Mouse (Mus musculus) frontal cortex, postnatal 14 days (tissue): ENCODE measurements around the gene Gja4.

Source experiments
- DNase-seq, 2 experiments: peaks; one replicate each; pipeline ENCODE4 v3.0.0; 2022; ENCODE audit warnings: low spot score in 2 of 2

Gja4 gene

GRCm38 (mm10) chr4:127313861-127314260 is at the start of gene Gja4:
Gene Gja4 (minus strand): TSS chr4:127314039.
- DNase-seq: peak; percentile 29 to 56

- DNase-seq: no peak
These were observed 49.5 kb upstream of the Gja4 start for GRCm38 (mm10) chr4:127363331-127363730.

GRCm38 (mm10) chr4:127362520-127362919 is 48.7 kb upstream of the Gja4 start:
- no peak for DNase-seq

- DNase-seq: no peak
These were observed 44.2 kb upstream of the Gja4 start, which contains the start of gene Gjb5 for GRCm38 (mm10) chr4:127358018-127358417. Gene Gjb5 (minus strand): TSS chr4:127358181.

GRCm38 (mm10) chr4:127354506-127355485 is 41.0 kb upstream of the Gja4 start:
- DNase-seq: no peak

- DNase-seq: no peak
These were observed 40.2 kb upstream of the Gja4 start, which contains the start of gene Gjb4 for GRCm38 (mm10) chr4:127353951-127354438. Gene Gjb4 (minus strand): TSS chr4:127354081.

- DNase-seq: no peak
These were observed 38.8 kb upstream of the Gja4 start for GRCm38 (mm10) chr4:127352594-127352993.

GRCm38 (mm10) chr4:127349560-127350300 is 35.9 kb upstream of the Gja4 start:
- no peak for DNase-seq

- DNase-seq: no peak
These were observed 31.2 kb upstream of the Gja4 start for GRCm38 (mm10) chr4:127345000-127345399.

- no peak for DNase-seq
These were observed 27.5 kb upstream of the Gja4 start for GRCm38 (mm10) chr4:127341372-127341771.

- DNase-seq: no peak
These were observed 23.8 kb upstream of the Gja4 start for GRCm38 (mm10) chr4:127337668-127338067.

GRCm38 (mm10) chr4:127334870-127335504 is 21.1 kb upstream of the Gja4 start:
- DNase-seq: no peak

GRCm38 (mm10) chr4:127331171-127331570 is 17.3 kb upstream of the Gja4 start:
- DNase-seq: no peak

- no peak for DNase-seq
These were observed 16.6 kb upstream of the Gja4 start, which contains the start of gene Gjb3 for GRCm38 (mm10) chr4:127330181-127331100. Gene Gjb3 (minus strand): TSS chr4:127330844.

GRCm38 (mm10) chr4:127329751-127330150 is 15.9 kb upstream of the Gja4 start:
- no peak for DNase-seq

- DNase-seq: no peak
These were observed 15.2 kb upstream of the Gja4 start for GRCm38 (mm10) chr4:127329046-127329445.

- DNase-seq: no peak
These were observed 14.5 kb upstream of the Gja4 start for GRCm38 (mm10) chr4:127328378-127328777.

GRCm38 (mm10) chr4:127327749-127328148 is 13.9 kb upstream of the Gja4 start:
- no peak for DNase-seq

GRCm38 (mm10) chr4:127327258-127327657 is 13.4 kb upstream of the Gja4 start:
- no peak for DNase-seq

- no peak for DNase-seq
These were observed 11.4 kb upstream of the Gja4 start for GRCm38 (mm10) chr4:127325276-127325675.

GRCm38 (mm10) chr4:127324759-127325158 is 10.9 kb upstream of the Gja4 start:
- DNase-seq: peak; percentile 37 to 73
